Mouse (Mus musculus) forebrain, embryonic 11.5 days (tissue): ENCODE measurements around the gene Lrrc49. TPM values are rescaled to one million over a fixed set of nuclear protein-coding genes. Genes with fewer than 3 reads are reported as not detected.

ENCODE experiments used
- ATAC-seq: fragments of 200-750 bp; cut with Nextera tagmentation; replicated peaks from 2 replicates; pipeline ENCODE4 v1.8.0; 2017; ENCODE audit warnings: moderate TSS enrichment; ENCODE audit not compliant: low FRiP score
- DNase-seq: peaks from one replicate; pipeline ENCODE4 v3.0.0-alpha.2; 2017; ENCODE audit warnings: low spot score
- H3K27ac ChIP-seq: fragments of 300-500 bp; sonication (generic); 2 replicates; pipeline ENCODE4 v1.5.1; 2014; ENCODE audit warnings: low read depth, low read length
- H3K27me3 ChIP-seq: fragments of 300-500 bp; sonication (generic); 2 replicates; pipeline ENCODE4 v1.6.1; 2014; ENCODE audit warnings: mild to moderate bottlenecking, low read length, mixed read lengths; ENCODE audit not compliant: control insufficient read depth, insufficient read depth
- H3K36me3 ChIP-seq: fragments of 300-500 bp; sonication (generic); 2 replicates; pipeline ENCODE4 v1.6.1; 2014; ENCODE audit warnings: mild to moderate bottlenecking, low read length, moderate library complexity, mixed read lengths; ENCODE audit not compliant: control insufficient read depth, insufficient read depth
- H3K4me1 ChIP-seq: fragments of 300-500 bp; sonication (generic); replicated peaks from 2 replicates; pipeline ENCODE4 v1.6.1; 2014; ENCODE audit warnings: low read length, mixed read lengths; ENCODE audit not compliant: control insufficient read depth, insufficient read depth
- H3K4me2 ChIP-seq: fragments of 300-500 bp; sonication (generic); 2 replicates; pipeline ENCODE4 v1.6.1; 2014; ENCODE audit warnings: low read depth, mild to moderate bottlenecking, low read length, moderate library complexity, mixed read lengths; ENCODE audit not compliant: severe bottlenecking
- H3K4me3 ChIP-seq: fragments of 300-500 bp; sonication (generic); 2 replicates; pipeline ENCODE4 v1.5.1; 2014; ENCODE audit warnings: low read depth, low read length
- H3K9ac ChIP-seq: fragments of 300-500 bp; sonication (generic); 2 replicates; pipeline ENCODE4 v1.6.1; 2014; ENCODE audit warnings: low read length
- H3K9me3 ChIP-seq: fragments of 300-500 bp; sonication (generic); 2 replicates; pipeline ENCODE4 v1.6.1; 2016; ENCODE audit warnings: low read length, mixed read lengths; ENCODE audit not compliant: control insufficient read depth
- WGBS: fragments of 180-500 bp; shearing (Covaris S2); extraction: QIAGEN DNeasy Blood & Tissue Kit; methylation state at CpG from one replicate; pipeline ENCODE4 v1.1.7; 2014; 5-methylcytosine and 5-hydroxymethylcytosine counted together
- polyA plus RNA-seq: library from polyadenylated mRNA; unstranded; fragments of >200 nt; fragmentation: Nextera tagmentation; extraction: Ambion mirVana; gene quantifications from 2 replicates; pipeline ENCODE4 v1.2.1, GENCODE M21; 2014

Lrrc49 gene
- polyA plus RNA-seq, 1 experiment from 2014 or later, result 49.2 TPM

GRCm38 (mm10) chr9:60585206-60585605, 102.8 kb downstream of the Lrrc49 start:
- DNase-seq (no peak), ATAC-seq (no peak)
- WGBS, result 95% methylated on average over 5 of the region's 5 CpGs
- H3K4me3 ChIP-seq, result no peak overlapping the region
- no peaks in the 10 kb centered on the region for H3K4me1 ChIP-seq
- no peak overlapping the region for H3K27ac ChIP-seq
- peaks cover 5% of the 10 kb centered on the region; the same call in 1 of the 2 replicates for H3K36me3 ChIP-seq
- no peaks in the 10 kb centered on the region for H3K27me3 ChIP-seq
- no peaks in the 10 kb centered on the region for H3K9me3 ChIP-seq
- H3K4me2 ChIP-seq, result no peak overlapping the region
- no peak overlapping the region for H3K9ac ChIP-seq

GRCm38 (mm10) chr9:60582553-60582952, 105.4 kb downstream of the Lrrc49 start:
- H3K9ac ChIP-seq, result no peak overlapping the region
- ATAC-seq, result no peak
- 84% methylated on average over 7 of the region's 7 CpGs for WGBS

GRCm38 (mm10) chr9:60573011-60573410, 114.9 kb downstream of the Lrrc49 start:
- Histone ChIP-seq H3K9ac (no peak overlapping the region), H3K36me3 (no peaks in the 10 kb centered on the region), H3K4me3 (no peak overlapping the region), H3K9me3 (peaks cover 2% of the 10 kb centered on the region; the same call in 1 of the 2 replicates), H3K4me1 (no peaks in the 10 kb centered on the region), H3K27ac (no peak overlapping the region), H3K4me2 (no peak overlapping the region), H3K27me3 (no peaks in the 10 kb centered on the region)
- no peak for DNase-seq
- no peak for ATAC-seq
- WGBS, result 92% methylated on average over 7 of the region's 7 CpGs

More at GRCm38 (mm10) chr9:60582553-60582952, 105.4 kb downstream of the Lrrc49 start:
- Histone ChIP-seq H3K27me3 (no peaks in the 10 kb centered on the region), H3K4me1 (no peaks in the 10 kb centered on the region), H3K36me3 (0 out of 2 replicates have a peak, but pooled peaks cover 5% of the 10 kb centered on the region), H3K4me2 (no peak overlapping the region), H3K27ac (no peak overlapping the region), H3K9me3 (no peaks in the 10 kb centered on the region), H3K4me3 (no peak overlapping the region)
- DNase-seq, result no peak

- ATAC-seq (no peak), DNase-seq (no peak)
- Histone ChIP-seq H3K27me3 (no peaks in the 10 kb centered on the region), H3K4me1 (no peaks in the 10 kb centered on the region), H3K4me3 (no peak overlapping the region), H3K27ac (no peak overlapping the region), H3K4me2 (no peak overlapping the region), H3K36me3 (no peaks in the 10 kb centered on the region), H3K9ac (no peak overlapping the region), H3K9me3 (peaks cover 2% of the 10 kb centered on the region; the same call in 1 of the 2 replicates)
- 89% methylated on average over 4 of the region's 4 CpGs for WGBS
Measured at GRCm38 (mm10) chr9:60571725-60572124, 116.2 kb downstream of the Lrrc49 start.

- peaks cover 2% of the 10 kb centered on the region; the same call in 1 of the 2 replicates for H3K9me3 ChIP-seq
- 88% methylated on average over 4 of the region's 4 CpGs for WGBS
- no peak overlapping the region for H3K9ac ChIP-seq
- no peak overlapping the region for H3K4me3 ChIP-seq
- H3K36me3 ChIP-seq, result no peaks in the 10 kb centered on the region
- H3K4me1 ChIP-seq, result no peaks in the 10 kb centered on the region
- no peaks in the 10 kb centered on the region for H3K27me3 ChIP-seq
- DNase-seq (no peak), ATAC-seq (no peak)
- H3K27ac ChIP-seq, result no peak overlapping the region
- H3K4me2 ChIP-seq, result no peak overlapping the region
Measured at GRCm38 (mm10) chr9:60571041-60571440, 116.9 kb downstream of the Lrrc49 start.

- ATAC-seq (no peak), DNase-seq (no peak)
- 84% methylated on average over 2 of the region's 2 CpGs for WGBS
Measured at GRCm38 (mm10) chr9:60569366-60569765, 118.6 kb downstream of the Lrrc49 start.

GRCm38 (mm10) chr9:60563809-60564208, 124.1 kb downstream of the Lrrc49 start:
- no peak for DNase-seq
- no peaks in the 10 kb centered on the region for H3K9me3 ChIP-seq
- H3K4me2 ChIP-seq, result no peak overlapping the region
- H3K9ac ChIP-seq, result no peak overlapping the region
- 97% methylated on average over 7 of the region's 7 CpGs for WGBS
- H3K27ac ChIP-seq, result no peak overlapping the region
- no peak for ATAC-seq
- H3K4me1 ChIP-seq, result no peaks in the 10 kb centered on the region
- no peak overlapping the region for H3K4me3 ChIP-seq
- no peaks in the 10 kb centered on the region for H3K27me3 ChIP-seq
- H3K36me3 ChIP-seq, result no peaks in the 10 kb centered on the region

More at GRCm38 (mm10) chr9:60569366-60569765, 118.6 kb downstream of the Lrrc49 start:
- no peak overlapping the region for H3K9ac ChIP-seq
- no peak overlapping the region for H3K27ac ChIP-seq
- H3K9me3 ChIP-seq, result peaks cover 2% of the 10 kb centered on the region; the same call in 1 of the 2 replicates
- H3K4me2 ChIP-seq, result no peak overlapping the region
- H3K4me1 ChIP-seq, result no peaks in the 10 kb centered on the region
- no peaks in the 10 kb centered on the region for H3K36me3 ChIP-seq
- no peak overlapping the region for H3K4me3 ChIP-seq
- H3K27me3 ChIP-seq, result no peaks in the 10 kb centered on the region

GRCm38 (mm10) chr9:60562443-60563371, 125.3 kb downstream of the Lrrc49 start:
- no peak for ATAC-seq
- H3K9me3 ChIP-seq, result no peaks in the 10 kb centered on the region
- no peak overlapping the region for H3K27ac ChIP-seq
- 78% methylated on average over 20 of the region's 20 CpGs for WGBS
- H3K27me3 ChIP-seq, result no peaks in the 10 kb centered on the region
- H3K4me3 ChIP-seq, result no peak overlapping the region
- no peak overlapping the region for H3K4me2 ChIP-seq
- H3K9ac ChIP-seq, result no peak overlapping the region
- H3K36me3 ChIP-seq, result no peaks in the 10 kb centered on the region
- no peak for DNase-seq
- no peaks in the 10 kb centered on the region for H3K4me1 ChIP-seq
